Mouse (Mus musculus): ENCODE results near the gene Slc38a3.

Gene Slc38a3

DNA sequence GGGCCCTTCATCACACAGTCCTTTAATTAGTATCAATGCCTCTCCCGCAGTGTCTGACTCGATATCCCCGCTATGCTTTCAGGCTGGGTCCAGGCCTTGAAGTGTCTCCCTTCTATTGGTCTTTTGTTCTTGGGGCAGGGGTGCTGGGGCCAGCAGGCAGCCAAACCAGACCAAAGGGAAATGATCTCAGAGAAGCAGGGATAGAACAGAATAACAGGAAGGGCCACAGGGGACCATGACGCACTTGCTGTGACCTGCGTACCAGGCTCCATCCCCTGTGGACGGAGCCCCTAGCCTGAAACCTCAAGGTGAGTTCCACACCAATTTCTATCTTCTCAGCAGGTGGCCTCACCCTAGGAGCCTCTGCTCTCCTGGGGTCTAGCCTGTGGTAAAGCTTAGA lies 51.2 kb downstream of the Slc38a3 start:
- no peak for DNase-seq

DNA sequence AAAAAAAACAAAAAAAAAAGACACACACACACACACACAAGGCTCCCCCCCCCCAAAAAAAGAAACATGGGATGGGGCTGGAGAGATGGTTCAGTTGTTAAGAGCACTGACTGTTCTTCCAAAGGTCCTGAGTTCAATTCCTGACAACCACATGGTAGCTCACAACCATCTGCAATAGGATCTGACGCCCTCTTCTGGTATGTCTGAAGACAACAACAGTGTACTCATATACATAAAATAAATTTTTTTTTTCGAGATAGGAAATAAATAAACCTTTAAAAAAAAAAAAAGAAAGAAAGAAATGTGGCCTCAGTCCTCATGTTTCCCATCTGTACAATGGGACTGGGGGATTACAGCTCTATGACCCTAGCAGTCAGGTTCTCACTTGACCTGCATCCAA lies 51.9 kb downstream of the Slc38a3 start:
- DNase-seq, result no peak

DNA sequence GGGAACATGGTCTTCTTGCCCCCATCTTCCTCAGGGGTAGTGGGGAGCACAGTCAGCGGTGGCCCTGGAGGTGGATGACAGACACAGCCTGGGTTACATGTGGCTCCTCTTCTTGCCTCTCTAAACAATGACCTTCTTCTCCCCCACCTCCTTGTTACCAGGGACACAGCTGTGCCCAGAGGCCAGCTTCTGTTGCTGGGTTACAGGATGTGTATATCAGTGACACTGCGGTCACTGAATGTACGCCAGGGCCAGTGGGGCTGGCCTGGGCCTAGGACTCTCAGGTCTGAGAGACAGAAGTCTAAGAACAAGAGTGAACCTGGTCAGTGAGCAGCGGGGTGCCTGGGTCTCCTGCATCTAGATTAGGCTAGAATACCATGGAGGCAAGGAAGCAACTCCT lies 54.3 kb downstream of the Slc38a3 start:
- DNase-seq, result no peak

DNA sequence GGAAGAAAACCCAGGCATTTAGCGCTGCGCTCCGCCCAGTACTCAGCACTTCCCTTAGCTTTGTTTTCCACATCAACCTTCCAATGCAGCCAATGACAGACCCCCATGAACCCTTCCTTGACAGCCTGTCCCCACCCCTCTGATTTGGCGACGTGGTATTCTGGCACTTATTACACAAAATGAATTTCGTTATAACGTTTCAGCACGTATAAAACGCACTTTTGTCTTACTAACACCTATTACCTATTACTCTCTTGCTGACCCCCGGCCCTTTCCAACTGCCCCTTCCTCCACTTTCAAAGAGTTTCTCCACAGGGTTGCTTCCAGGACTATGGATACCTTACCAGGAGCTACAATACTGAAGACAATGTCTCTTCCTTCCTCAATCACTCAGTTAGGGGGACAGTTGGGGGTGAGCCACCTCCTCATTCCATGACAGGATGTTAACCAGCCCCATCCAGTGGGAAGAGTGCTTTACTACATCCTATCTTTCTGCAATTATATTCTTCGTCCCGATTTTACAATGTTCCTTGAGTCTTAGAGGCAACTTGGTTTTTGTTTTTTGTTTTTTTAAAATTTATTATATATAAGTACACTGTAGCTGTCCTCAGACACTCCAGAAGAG lies 56.3 kb downstream of the Slc38a3 start:
- no peak for DNase-seq

DNA sequence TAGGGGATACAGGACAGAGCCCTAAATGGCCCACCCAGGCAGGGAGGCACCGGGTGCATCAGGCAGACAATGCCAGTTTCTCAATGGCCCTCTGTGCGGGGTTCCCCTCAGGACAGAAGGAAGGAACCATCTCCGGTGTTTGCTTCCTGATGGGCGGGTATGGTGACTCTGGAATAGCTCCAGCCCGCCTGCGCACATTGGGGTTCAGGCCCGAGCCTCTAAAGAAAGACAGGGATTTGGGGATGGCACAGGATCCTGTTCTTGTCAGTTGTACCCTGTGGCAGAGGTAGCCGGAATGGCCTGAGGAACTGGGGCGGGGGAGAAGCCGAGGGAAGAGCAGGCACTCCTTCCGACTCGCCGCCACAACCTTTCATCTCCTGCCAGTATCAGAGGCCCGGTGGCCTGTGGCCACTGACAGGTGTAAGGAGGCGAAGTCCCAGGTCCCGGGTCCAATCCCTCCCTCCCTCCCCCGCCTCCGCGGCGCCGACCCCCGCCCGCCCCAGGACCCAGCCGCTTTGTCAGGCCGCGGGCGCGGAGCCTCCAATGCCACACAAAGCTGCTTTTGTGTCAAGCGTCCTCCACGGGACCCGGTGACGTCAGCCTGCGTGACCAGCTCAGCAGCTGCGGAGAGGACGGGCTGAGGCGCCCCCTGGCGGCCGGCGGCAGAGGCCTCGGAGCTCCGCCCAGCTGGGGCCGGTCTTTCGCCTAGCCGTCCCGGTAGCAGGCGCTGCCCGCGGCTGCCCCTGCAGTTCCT lies 57.0 kb downstream of the Slc38a3 start:
- DNase-seq, result peak; percentile 99 to 100

DNA sequence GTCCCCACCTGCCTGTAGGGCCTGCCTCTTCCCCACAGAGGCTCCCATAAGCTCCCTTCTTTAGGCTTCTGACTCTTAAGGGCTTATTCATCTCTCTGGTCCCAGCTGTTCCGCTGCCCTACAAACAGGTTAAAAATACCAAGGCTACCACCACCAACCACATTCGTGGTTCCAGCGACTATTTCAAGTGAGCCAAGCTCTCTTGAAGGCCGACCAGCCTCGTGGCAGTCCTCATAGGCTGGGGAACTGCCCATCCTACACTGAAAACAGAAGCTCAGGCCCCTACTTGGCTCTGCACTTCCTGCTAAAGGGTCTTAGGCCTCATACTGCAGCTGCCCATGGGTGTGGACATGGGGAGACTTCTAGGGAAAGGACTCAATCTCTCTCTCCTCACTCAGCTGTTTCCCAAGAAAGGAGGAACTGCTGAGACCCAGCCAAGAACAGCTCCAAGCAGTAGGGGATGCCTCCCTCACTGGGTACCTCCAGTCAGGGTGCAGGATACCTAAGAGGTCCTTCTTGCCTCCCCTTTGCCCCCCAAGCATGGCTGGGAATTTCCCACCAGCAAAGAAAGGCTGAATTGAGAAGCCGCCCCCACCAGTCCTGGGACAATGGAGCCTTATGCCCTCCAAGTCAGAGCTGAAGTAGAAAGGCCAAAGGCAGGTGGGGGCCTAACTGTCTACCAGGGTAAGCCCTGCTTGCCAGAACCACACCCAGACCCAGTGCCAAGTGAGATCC lies 57.7 kb downstream of the Slc38a3 start:
- no peak for DNase-seq

DNA sequence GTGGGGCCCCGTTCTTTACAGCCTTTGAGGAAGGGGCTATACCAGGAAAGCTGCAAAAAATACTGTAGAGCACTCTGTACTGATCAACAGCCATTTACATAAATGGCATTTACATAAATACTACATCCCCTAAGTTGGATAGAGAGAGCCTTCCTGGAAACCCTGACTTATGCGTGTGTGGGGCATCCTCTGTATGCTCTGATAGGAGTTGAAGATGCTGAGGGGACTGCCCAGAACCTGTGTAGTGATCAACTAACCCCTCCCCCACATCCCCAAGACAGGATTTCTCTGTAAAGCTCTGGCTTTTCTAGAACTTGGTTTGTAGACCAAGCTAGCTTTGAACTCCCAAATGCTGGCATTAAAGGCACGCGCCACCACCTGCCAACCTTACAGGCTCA lies 59.9 kb downstream of the Slc38a3 start:
- no peak for DNase-seq

DNA sequence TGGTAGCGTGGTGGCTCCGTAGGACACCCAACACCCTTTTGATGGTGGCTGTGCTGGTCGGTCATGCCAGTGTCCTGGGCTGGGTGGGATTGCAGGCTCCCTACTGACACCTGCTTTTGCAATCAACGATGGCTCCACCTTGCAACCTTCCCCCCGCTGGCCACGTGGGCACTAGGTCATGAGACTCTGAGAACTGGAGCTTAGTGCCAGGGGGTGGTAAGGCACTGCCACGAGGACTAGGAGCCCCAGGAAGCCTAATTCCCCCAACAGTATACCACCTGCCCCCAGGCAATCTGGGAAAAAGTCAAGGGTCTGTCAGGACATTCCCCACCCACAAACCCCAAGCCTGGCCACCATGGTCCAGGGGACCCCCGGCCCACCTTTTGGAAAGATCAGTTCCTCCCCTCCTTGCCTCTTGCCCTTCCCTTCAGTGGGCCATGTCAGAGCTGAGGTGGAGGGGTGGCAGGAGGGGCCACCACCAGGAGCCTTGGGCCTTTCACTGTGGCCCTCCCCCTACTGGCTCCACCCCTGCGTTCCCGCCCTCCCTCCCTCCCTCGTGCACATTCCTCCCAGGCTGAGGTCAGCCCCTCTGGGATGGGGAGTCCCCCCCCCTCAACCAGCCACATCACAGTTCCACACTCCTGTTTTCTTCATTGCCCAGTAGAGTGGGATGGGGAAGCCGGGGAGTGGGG lies 60.4 kb downstream of the Slc38a3 start, which contains the start of gene Sema3b:
Sema3b (minus strand) TSS at position 489 of the 692 bp plus-strand sequence.
- no peak for DNase-seq

DNA sequence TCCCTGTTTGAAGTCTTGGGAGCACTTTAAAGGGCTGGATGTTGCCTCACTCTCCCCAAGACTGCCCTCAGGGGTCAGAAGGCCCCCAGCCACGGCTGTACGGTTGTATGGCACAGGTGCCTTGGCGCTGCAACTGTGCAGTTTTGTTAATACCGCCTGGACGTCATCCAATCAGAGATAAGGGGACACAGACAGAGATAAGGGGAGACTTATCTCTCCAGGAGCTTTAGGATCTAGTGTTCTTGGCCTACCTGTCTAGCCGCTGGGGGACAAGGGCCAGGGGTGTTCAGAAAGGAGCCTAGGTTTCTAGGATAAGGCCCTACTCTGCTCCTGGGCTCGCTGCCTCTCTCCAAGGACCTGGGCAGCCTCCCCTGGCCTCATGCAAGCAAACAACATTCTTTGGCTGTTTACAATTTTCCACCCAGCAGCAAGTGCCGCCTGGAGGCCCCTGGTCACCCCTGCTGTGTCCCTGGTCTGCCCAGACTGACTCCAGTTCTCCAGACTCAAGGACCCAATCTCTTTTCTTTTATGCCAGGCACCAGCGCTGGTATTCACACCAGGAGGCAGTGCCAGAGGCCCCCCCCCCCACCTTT lies 61.6 kb downstream of the Slc38a3 start:
- DNase-seq, result no peak

DNA sequence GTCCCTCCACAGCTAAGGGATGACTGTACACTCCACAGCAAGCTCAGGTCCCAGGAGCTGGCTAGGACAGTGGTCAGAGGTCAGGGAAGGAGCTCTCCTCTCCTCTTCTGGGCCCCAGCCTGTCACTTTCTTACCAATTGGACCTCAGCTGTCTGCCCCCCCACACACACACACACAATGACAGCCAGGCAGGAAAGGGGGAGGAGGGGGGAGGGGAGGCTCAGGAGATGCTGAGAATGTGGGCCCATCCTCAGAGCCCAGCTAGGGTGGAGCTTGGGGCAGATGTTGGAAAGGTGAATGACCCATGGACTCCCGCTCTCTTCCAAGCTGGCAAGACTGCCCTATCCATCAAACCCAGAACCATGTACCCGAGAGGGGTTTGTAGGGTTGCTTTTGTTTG lies 62.3 kb downstream of the Slc38a3 start:
- no peak for DNase-seq

DNA sequence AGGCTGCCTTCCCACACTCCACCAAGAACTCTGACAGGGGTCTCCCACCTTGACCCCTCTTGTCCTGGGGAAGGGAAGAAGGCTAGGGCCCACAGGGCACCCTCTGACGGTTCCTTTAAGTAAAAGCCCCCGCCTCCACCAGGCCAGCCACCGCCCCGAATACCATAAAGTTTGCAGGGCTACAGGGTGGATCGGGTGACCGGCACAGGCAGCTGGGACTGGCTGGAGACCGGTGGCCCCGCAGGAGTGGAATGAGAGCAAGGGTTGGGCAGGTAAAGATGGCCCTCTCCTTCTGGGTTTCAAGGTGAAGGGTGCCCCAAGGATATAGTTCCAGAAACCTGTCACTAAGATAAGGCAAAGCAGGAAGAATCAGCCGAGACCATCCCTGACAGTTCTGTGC lies 62.7 kb downstream of the Slc38a3 start:
- no peak for DNase-seq

DNA sequence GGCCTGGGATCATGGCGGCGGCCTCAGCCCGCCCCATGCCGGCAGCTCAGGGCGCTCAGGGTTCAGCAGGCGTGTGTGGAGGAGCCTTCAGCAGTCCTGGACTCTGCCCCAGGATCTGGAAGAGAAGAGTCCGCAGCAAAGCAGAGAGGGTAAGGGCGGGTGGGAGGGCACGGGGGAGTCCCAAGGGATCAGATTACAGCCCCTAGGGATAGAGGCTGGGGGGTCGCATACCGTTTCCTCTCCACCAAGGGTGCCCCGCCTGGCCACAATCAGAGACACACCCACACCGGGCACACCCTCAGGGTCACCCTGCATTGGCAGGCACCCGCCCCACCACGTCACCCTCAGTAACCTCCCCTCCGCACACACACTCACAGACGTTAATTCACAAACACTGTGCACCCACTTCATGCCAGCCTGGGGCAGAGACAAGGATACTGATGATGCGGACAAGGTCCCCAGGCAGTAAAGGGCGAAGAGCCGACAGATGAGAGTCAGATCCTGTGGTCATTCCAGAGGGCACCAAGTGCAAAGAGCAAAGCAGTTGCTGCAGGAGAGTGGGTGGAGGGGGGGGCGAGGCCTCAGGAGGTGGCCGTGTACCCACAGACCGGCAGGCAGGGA lies 64.2 kb downstream of the Slc38a3 start:
- DNase-seq, result no peak

DNA sequence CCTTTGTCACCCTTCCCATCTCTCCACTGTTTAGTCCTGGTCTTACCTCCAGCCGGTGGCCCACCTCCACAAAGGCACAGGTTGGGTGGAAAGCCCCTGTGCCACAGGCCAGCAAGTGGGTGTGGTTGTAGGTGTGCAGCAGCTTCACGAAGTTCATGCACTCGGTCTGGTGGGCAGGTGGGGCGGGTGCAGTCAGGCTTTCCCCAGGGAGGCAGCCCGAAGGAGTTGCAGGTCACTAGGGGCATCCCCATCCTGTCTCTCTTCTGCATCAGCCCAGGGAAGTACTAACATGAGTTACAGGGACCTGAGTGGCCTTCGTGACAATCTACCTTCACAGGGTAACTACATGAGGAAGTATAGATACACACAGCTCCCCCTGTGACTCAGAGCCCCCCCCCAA lies 66.1 kb downstream of the Slc38a3 start:
- no peak for DNase-seq

DNA sequence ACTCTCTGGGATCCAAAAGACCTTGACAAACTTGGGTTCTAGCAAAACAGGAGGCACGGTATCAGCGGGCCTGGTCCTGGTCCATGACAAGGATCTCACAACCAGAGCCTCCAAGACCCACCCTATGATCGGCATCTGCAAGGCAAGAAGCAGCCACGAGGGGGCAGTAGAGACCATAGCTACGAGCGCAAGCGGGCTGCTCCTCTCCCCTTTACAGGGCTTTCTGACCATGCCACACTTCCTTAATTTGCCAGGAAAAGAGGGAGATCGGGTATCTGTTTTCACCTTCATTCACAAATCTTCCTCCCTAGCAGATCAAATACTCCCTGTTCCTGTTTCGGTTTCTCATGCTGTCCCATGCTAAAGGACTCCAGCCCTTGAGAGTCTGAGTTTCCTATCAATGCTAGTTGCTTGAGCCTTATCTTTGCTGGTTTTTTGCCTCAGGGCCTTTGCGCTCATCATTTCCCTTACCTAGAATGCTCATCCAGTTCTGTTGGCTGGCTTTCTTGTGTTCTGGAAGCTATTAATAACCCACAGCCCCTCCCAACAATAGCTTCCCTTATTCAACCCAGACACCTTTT lies 67.2 kb downstream of the Slc38a3 start:
- DNase-seq, result peak; percentile 91 to 94

DNA sequence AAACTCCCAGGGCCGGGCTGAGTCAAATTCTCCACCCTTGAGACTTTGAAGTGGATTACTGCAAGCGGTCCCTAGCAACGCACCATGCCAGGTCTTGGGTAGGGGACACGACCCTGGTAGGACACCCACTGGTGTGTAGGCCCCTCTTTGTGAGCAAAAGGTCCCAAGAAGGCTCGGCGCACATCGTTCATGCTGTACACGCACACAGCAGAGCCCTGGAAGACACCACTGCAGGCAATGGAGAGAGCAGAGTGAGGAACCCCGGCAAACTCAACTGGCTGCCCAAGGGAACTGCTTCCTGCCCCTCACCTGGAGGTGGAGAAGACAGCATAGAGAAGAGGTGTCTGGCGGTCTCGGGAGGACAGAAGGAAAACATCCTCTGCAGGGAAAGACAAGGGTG lies 68.1 kb downstream of the Slc38a3 start:
- no peak for DNase-seq

DNA sequence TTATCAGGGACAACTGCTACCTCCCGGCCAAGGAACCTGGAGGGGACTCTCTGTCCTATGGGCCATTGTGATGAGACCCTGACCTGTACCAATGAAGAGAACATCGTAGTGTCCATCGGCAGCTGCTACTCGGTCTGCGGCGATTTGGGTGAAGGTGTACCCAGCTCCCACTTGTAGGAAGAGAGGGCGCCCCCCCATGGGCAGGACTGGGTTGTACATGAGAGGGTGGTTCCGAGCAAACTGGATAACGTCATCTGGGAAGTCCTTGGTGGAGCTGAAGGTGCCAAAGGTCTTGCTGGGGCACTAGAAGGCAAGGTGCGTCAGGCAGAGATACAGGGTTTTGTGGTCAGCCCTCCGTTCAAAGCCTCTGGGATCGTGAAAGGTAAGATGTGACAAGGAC lies 68.6 kb downstream of the Slc38a3 start:
- peak in 1 of 2 experiments; percentile 40 for DNase-seq
